Mouse (Mus musculus): Measurements from ENCODE around the gene Hoxa4.

The Hoxa4 gene

GRCm38 (mm10) chr6:52150401-52150966, 41.1 kb downstream of the Hoxa4 start:
- DNase-seq (ENCODE audit: low read depth), result no peak

Measured in fibroblast of lung, adult 2 months (primary cell).